ENCODE assay signal across 19 mouse cellular contexts in the genomic region with DNA sequence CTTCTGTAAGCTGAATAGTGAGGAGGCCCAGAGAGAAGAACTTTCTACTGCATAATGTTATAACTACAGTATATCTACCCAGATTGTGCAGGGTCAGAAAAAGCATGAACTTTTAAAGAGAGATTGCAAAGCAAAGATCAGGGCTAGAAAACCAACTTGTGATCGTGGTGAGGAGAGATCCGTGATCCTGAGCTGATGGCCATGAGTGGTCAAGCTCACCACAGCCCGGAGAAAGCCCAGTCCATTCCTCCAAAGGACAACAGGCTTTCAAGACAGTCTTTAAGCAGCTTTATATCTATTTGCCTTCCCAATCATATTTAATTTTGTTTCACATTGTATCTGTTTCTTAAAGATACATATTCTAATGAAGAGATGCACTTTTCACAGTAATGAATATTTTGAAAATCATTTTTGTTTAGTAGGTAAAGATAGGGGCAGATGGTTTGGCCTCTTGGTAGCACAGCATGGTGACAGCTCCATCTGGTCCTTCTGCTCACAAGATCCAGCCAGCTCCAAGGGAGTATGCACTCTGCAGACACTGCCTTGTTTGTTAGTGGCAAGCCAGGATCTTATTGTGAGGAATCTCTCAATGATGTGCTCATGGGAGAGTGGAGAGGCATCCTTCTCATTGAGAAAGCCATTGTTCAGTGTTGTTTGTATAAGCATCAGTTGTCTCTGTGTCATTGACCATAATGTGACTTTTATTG. TPM values are rescaled to one million over a fixed set of nuclear protein-coding genes. Genes with fewer than 3 reads are reported as not detected.
A peak's percentile ranks its signal among the peaks of the same experiment; 100 is the strongest.
DNase-seq lines count a peak whose midpoint lies in the region; TF ChIP-seq lines count a peak whose summit lies in the region.
"Had no signal": no experiment of that assay in that cellular context is flagged by ENCODE, and none has a peak within 500 bp of the region (broad histone marks: within the 10 kb centered on the region; RNA-seq: fewer than 3 reads in every experiment).

No protein-coding gene starts in this region.

- no peak for TF ChIP-seq CTCF in cerebellum, adult 2 months (IDR thresholded peaks at IDR 0.05; ENCODE audit: borderline replicate concordance, insufficient read depth, low read depth, low read length)
- TF ChIP-seq CTCF in kidney, adult 2 months (conservative IDR thresholded peaks at IDR 0.05; ENCODE audit: insufficient read depth, insufficient read length, low read depth, low read length), result no peak

- WGBS in cerebellum, adult 2 months, result 8% methylated on average over 3 of the region's 3 CpGs
- 93% methylated on average over 3 of the region's 3 CpGs for WGBS in kidney, adult 2 months

- no peak overlapping the region for H3K4me3 ChIP-seq in cerebellum, adult 2 months (replicated peaks; ENCODE audit: insufficient read depth, low read depth, low read length)
- no peak overlapping the region for H3K4me3 ChIP-seq in kidney, adult 2 months (ENCODE audit: insufficient read depth, low read depth, low read length)
- H3K4me3 ChIP-seq: erythroblast, embryonic 14.5 days; heart, embryonic 10.5 days; hindbrain, embryonic 15.5 days; limb, embryonic 13.5 days; midbrain, embryonic 15.5 days; stomach, embryonic 15.5 days had no signal

- intact Hi-C loops in left cerebral cortex, postnatal 4 days (cut with DNase I), result no loop called here

- no peaks in the 10 kb centered on the region for H3K36me3 ChIP-seq in kidney, adult 2 months (ENCODE audit: control insufficient read depth, insufficient read depth, low read length)
- H3K36me3 ChIP-seq: heart, embryonic 10.5 days; hindbrain, embryonic 15.5 days; limb, embryonic 13.5 days; midbrain, embryonic 15.5 days; stomach, embryonic 15.5 days had no signal

- peak; percentile 41; the same call in 1 of the 2 replicates for TF ChIP-seq POLR2A in cerebellum, adult 2 months (IDR thresholded peaks at IDR 0.05; ENCODE audit: borderline replicate concordance, insufficient read depth, low read length)
- TF ChIP-seq POLR2A in kidney, adult 2 months (IDR thresholded peaks at IDR 0.05; ENCODE audit: low read depth, low read length), result no peak

- peak; percentile 45 for DNase-seq in left cerebral cortex, postnatal 4 days
- no peak for DNase-seq in left cerebral cortex, adult 18-20 months (ENCODE audit: low spot score in 2 of 2)
- peak; percentile 86 to 94 for DNase-seq in cerebellum, adult 2 months
- peak; percentile 82 to 87 for DNase-seq in cerebellum, postnatal 36 days
- DNase-seq in T-cell, adult 2 months (ENCODE audit: low spot score), result no peak
- DNase-seq in spleen, postnatal 4 days (ENCODE audit: low spot score in 2 of 2), result no peak
- no peak for DNase-seq in kidney, adult 2 months
- DNase-seq: gastrocnemius, postnatal 36 days; heart, postnatal 14 days; kidney, adult 11 months; kidney, postnatal 25 days; right cerebral cortex, adult 18-20 months had no signal

- peaks cover 16% of the 10 kb centered on the region for H3K4me1 ChIP-seq in cerebellum, adult 2 months (ENCODE audit: control insufficient read depth, insufficient read depth, low read length)
- no peaks in the 10 kb centered on the region for H3K4me1 ChIP-seq in kidney, adult 2 months (ENCODE audit: control insufficient read depth, insufficient read depth, low read length)
- H3K4me1 ChIP-seq: heart, embryonic 10.5 days; hindbrain, embryonic 15.5 days; limb, embryonic 13.5 days; midbrain, embryonic 15.5 days; stomach, embryonic 15.5 days had no signal

- peak overlapping the region; percentile 71 for H3K27ac ChIP-seq in cerebellum, adult 2 months (ENCODE audit: insufficient read depth, low read length)
- H3K27ac ChIP-seq in kidney, adult 2 months (ENCODE audit: insufficient read depth, low read depth, low read length), result no peak overlapping the region
- H3K27ac ChIP-seq: heart, embryonic 10.5 days; hindbrain, embryonic 15.5 days; limb, embryonic 13.5 days; liver, embryonic 14.5 days; midbrain, embryonic 15.5 days; stomach, embryonic 15.5 days had no signal

- H3K27me3 ChIP-seq in cerebellum, adult 2 months (ENCODE audit: control insufficient read depth, insufficient read depth, low read length), result no peaks in the 10 kb centered on the region
- no peaks in the 10 kb centered on the region for H3K27me3 ChIP-seq in kidney, adult 2 months (replicated peaks; ENCODE audit: control insufficient read depth, insufficient read depth, low read length)
- H3K27me3 ChIP-seq: hindbrain, embryonic 15.5 days; limb, embryonic 13.5 days; midbrain, embryonic 15.5 days; stomach, embryonic 15.5 days had no signal

RNA-seq across cellular contexts. Expression of a gene that starts 59.6 kb away (rescaled TPM):
- total RNA-seq in left cerebral cortex, postnatal 4 days (2021), result 10 to 100 TPM; 31.9 to 33.4 TPM
- total RNA-seq in left cerebral cortex, adult 18-20 months (2021), result 10 to 100 TPM; 37.9 to 38.7 TPM
- 37.2 and 37.8 TPM in 2 replicates for polyA plus RNA-seq in cerebellum, adult 2 months (2012; rRNA removed)
- 14.4 and 15.0 TPM in 2 replicates for polyA plus RNA-seq in kidney, adult 2 months (2012; rRNA removed)

RNA-seq across cellular contexts. Expression of a gene that starts 59.7 kb away (rescaled TPM):
- total RNA-seq in left cerebral cortex, postnatal 4 days (2021), result 10 to 100 TPM; 32.2 to 33.2 TPM
- total RNA-seq in left cerebral cortex, adult 18-20 months (2021), result 10 to 100 TPM; 22.9 to 25.2 TPM
- 24.2 and 28.8 TPM in 2 replicates for polyA plus RNA-seq in cerebellum, adult 2 months (2012; rRNA removed)
- polyA plus RNA-seq in kidney, adult 2 months (2012; rRNA removed), result 13.3 and 18.4 TPM in 2 replicates

Comparison
In these comparisons a context has a peak if more than half of its experiments do, and no peak if none do; other contexts are left out.
1. DNase-seq: peak in left cerebral cortex, postnatal 4 days (single experiment), cerebellum, adult 2 months (2 of 2) and cerebellum, postnatal 36 days (2 of 2); none in left cerebral cortex, adult 18-20 months (0 of 2), T-cell, adult 2 months (single experiment), spleen, postnatal 4 days (0 of 2) and kidney, adult 2 months (single experiment).